Mouse (Mus musculus) testis, postnatal 14 days (tissue): ENCODE results near the gene Gm10234.

Experiments used
- DNase-seq: peaks from one replicate; pipeline ENCODE4 v3.0.0; 2021; ENCODE audit warnings: low spot score

Gm10234 gene

DNA sequence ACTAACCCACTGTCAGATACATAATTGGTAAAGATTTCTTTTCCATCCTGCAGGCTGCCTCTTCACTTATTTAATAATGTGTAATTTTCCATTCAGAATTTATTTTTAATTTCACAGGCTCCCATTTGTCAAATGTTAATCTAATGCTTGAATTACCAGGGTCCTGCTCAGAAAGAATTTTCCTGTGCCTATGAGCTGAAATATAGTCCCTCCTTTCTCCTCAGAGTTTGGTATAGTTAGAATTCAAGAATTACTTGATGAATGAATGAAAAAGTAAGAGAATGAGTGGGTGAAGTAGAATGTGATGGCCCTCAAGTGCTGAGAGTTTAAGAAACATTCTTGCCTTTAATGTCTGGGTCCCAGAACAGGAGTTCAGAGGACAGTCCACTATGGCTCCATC is at the start of gene Gm10234:
Gene Gm10234 (plus strand): TSS at position 301 of the 400 bp plus-strand sequence.
- no peak for DNase-seq

DNA sequence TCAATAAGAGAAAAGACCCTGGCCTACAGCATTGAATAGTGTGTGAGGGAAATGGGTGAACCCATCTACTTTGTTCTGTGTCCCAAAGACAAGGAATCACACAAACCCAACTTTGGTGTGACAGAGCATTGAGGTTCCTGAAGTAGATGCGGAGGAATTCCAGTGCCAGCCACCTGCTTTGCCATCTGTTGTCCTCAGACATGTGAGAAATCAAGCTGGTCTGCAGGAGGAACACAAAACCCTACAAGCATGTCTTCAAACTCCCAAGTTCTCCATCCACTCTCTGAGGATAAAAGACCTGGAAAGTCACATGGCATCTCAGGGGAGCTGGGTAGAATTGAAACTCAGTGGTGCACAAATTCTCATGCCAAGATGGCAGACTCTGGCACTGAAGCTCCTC is 44.3 kb upstream of the Gm10234 start:
- no peak for DNase-seq

DNA sequence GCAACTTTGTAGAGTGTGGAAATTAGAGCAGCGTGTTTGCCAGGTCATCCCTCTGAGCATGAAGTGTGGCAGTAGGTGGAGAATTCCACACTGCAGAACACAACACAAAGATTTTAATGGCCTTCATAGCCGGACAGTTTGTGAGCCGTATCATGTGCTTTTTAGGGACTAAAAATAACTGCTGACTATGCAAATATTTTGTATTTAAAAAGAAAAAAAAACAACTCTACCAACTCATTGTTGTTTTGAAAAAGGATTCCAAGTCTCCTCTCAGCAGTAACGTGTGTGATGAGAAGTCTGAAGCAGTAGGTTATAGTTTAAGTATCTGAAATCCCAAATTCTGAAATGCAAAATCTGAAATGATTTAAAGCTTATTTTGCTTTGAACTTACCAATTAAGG is 25.9 kb upstream of the Gm10234 start:
- DNase-seq, result no peak

DNA sequence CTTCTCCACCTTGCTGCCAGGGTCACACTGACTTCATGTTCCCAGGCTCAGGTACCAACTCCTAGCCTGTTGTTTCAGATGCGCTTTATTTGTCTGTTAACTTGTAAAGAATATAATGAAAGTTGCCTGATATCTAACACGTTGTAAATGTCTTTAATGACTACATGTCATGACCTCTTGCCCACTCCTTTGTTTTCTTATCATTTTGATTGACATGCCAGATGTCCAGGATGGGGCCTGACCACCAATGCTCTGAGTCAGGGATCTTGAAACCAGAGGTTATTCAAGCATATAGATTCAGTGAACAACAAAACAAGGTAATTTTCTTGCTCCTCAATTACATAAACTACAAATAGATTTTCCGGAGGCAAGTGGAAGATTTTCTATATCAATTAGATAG is 23.5 kb upstream of the Gm10234 start:
- DNase-seq, result no peak

DNA sequence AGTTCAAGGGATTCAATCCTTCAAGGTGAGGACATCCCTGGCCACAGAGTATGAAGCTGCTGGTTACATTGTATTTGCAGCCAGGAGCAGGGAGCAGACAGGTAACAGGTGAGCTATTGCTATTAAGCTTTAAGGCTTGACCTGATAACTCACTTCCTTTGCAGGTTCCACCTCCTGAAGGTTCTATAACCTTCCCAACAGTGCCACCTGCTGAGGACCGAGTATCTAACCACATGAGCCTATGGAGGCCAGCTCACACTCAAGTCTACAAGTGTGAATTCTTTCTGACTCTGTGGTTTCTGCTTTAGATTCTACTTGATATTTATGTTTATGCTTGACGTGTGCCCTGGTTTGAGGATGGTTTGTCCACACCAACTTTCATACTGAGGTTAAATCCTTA is 21.3 kb upstream of the Gm10234 start:
- DNase-seq, result no peak

DNA sequence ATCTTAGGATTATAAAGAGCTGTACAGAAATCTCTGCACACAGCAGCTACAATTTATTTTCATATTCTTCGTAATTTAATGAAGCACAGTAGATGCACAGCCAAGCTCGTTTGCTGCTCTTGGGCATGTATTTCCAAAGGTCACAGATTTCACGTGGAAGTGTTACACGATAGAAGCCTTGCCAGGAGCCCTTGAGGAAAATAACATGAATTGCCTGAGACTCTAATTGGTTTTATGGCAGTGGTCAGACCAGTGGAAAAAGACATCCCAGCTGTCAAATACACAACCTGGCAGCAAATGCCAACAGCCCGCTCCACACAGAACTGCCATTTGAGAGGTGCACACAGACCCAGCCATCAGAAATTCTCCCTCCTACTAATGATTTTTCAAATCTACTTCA is 9.3 kb downstream of the Gm10234 start:
- DNase-seq, result no peak

DNA sequence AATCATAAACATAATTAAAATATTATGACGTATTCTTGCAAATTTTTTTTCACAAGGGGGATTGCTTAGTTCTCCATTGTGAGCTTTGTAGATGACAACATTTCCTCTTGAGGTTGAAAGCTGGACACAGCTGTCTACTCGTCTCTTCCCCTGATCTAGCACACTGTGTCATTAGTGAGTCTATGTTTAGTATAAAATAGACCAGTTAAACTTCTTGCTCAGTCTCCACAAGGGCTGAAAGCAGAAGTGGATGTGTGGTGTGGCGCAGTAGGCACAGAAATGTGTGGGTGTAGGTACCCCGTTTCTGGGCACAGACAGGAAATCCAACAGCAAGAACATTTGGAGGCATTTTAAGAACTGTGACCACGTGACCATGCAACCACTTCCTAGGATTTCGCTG is 12.9 kb downstream of the Gm10234 start:
- no peak for DNase-seq

DNA sequence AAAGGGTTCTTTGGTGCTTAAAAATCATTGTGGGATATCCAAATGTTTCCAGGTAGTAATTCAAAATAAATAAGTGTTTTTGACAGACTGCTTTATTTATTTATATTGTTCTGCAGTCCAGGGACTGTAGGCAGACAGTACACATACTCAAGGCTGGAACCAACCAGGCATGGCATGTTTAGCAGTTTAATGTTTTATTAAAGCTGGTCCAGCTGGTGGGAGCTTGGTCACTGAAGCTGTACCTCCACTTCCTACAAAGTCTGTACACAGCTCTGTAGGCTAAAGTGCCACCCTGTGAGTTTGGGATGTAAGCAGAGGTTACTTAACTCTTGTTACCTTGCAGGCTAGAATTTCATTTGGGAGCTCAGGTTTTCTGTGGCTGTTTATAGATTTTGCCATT is 27.5 kb downstream of the Gm10234 start:
- no peak for DNase-seq

DNA sequence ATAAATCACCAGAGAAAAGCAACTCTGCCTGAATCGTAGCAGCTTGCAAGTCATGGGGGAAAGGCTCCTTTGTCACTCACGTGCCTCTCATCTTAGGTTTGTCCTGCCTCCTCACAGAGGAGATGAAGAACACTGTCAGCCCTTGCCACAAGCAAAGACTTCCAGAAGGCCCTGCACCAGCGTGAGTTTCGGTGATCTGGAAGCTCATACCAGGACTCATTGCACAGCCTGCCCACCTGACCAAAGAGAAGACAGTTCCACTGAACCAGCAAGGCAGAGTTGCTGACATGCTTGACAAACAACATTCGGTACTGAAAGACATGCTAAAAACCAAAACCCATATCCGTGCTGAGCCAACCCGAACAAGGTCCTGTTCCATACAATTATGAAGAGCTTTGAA is 31.1 kb downstream of the Gm10234 start:
- no peak for DNase-seq

DNA sequence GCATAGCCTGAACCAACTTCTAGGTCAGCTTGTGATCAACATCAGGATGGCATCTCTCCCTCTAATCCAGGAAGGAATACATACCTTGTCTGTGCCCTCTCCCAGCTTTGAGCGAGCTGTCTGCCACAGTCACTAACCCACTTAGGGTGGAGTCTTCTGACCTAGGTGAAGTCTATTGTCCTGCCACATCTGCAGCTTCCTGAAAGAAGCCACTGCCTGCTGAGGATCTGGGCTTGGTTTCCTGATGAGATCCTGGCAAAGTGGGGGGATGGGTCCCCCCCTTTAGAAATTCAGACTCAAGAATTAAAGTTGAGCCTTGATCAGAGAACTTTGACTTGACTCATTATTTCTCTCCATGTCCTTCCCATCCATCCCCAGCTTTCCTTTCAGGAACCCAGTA is 32.0 kb downstream of the Gm10234 start:
- DNase-seq, result no peak

DNA sequence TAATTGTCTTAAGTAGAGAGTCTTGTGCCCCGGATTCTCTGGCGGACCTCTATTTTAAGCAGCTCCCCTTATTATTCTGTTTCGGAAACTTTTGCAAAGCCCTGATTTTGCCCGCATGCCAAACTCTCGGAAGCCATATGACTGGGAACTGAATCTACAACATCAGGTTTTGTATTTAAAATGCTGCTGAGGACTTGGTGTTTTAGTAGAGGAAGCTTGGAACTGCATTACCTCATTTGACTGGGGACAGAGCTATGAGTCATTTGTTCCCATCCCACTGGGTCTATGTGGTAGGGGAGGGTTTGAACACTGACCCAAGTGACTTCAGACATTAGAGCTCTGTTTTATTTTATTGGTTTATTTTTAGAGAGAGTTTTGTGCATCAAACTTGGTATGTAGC is 38.2 kb downstream of the Gm10234 start:
- DNase-seq, result no peak

DNA sequence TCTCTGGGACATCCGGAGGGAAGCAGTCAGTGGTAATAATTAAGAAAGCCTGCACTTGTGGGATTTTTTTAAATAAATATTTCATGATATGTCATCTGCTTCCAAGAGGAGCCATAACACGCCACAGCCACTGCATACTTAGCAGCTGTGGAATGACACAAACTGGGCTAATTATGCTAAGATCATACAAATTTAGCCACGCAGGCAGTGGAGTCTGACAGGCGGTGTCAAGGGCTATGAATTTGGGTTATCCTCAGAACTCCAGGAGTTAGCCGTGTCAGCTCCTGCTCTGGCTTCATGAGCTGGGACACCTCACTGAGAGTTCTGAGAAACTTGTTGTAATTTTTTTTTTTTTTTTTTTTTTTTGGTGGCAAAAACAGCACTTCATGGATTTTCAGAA is 40.8 kb downstream of the Gm10234 start:
- DNase-seq, result no peak

DNA sequence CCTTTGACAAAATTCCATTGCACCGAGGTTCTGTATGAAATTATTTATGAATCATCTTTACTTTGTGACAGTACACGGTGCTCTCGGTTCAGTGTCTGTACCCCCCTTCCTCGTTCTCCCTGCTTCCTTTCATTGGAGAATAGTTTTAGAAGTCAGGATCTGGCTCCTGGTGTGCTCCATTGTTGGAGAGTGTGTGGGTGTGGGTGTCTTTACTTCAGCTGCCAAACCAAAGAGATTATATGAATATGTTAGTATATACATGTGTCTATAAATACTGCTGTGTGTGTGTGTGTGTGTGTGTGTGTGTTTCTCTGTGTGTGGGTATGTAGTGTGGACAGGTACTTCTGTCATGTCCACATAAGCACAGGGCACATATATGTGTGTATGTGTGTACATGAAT is 49.9 kb downstream of the Gm10234 start:
- no peak for DNase-seq
